Mouse (Mus musculus) forebrain, embryonic 16.5 days (tissue): ENCODE measurements at regions not wholly inside any gene's neighbourhood (a gene's known extent, or its start where the extent isn't known, plus 50 kb on each side); places are given as distances from the start of the nearest gene placed in this dataset.

Experiments
- ATAC-seq: fragments of 200-750 bp; cut with Nextera tagmentation; 2 replicates; pipeline ENCODE4 v1.8.0; 2017; ENCODE audit warnings: mild to moderate bottlenecking, moderate library complexity
- H3K27ac ChIP-seq: fragments of 300-500 bp; sonication (generic); 2 replicates; pipeline ENCODE4 v1.5.1; 2014; ENCODE audit warnings: low read length, control low read depth
- H3K27me3 ChIP-seq: fragments of 300-500 bp; sonication (generic); replicated peaks from 2 replicates; pipeline ENCODE4 v1.6.1; 2014; ENCODE audit warnings: low read length; ENCODE audit not compliant: control insufficient read depth, insufficient read depth
- H3K36me3 ChIP-seq: fragments of 300-500 bp; sonication (generic); 2 replicates; pipeline ENCODE4 v1.6.1; 2014; ENCODE audit not compliant: control insufficient read depth, insufficient read depth
- H3K4me1 ChIP-seq: fragments of 300-500 bp; sonication (generic); replicated peaks from 2 replicates; pipeline ENCODE4 v1.6.1; 2014; ENCODE audit warnings: low read length; ENCODE audit not compliant: control insufficient read depth, insufficient read depth
- H3K4me2 ChIP-seq: fragments of 300-500 bp; sonication (generic); 2 replicates; pipeline ENCODE4 v1.6.1; 2014; ENCODE audit warnings: mild to moderate bottlenecking, low read length, control low read depth
- H3K4me3 ChIP-seq: fragments of 300-500 bp; sonication (generic); replicated peaks from 2 replicates; pipeline ENCODE4 v1.5.1; 2014; ENCODE audit warnings: mild to moderate bottlenecking, low read length, control low read depth
- H3K9ac ChIP-seq: fragments of 300-500 bp; sonication (generic); replicated peaks from 2 replicates; pipeline ENCODE4 v1.6.1; 2014; ENCODE audit warnings: low read depth, low read length, control low read depth
- H3K9me3 ChIP-seq: fragments of 300-500 bp; sonication (generic); 2 replicates; pipeline ENCODE4 v1.6.1; 2016; ENCODE audit warnings: low read length; ENCODE audit not compliant: control insufficient read depth
- WGBS: fragments of 180-500 bp; shearing (Covaris S2); extraction: QIAGEN DNeasy Blood & Tissue Kit; methylation state at CpG from one replicate; pipeline ENCODE4 v1.1.7; 2014; 5-methylcytosine and 5-hydroxymethylcytosine counted together

- H3K27ac ChIP-seq = no peak overlapping the region
- H3K36me3 ChIP-seq = no peaks in the 10 kb centered on the region; the same call in 1 of the 2 replicates
- ATAC-seq = no peak
- H3K4me3 ChIP-seq = no peak overlapping the region
- peaks cover 5% of the 10 kb centered on the region; the same call in 1 of the 2 replicates for H3K9me3 ChIP-seq
- no peak overlapping the region for H3K4me2 ChIP-seq
- H3K4me1 ChIP-seq = peaks cover 2% of the 10 kb centered on the region
- no peak overlapping the region for H3K9ac ChIP-seq
- 87% methylated on average over 3 of the region's 3 CpGs for WGBS
- H3K27me3 ChIP-seq = no peaks in the 10 kb centered on the region
Measured at GRCm38 (mm10) chr4:142367774-142368173, 128.6 kb upstream of the Kazn start.

GRCm38 (mm10) chr4:142362071-142362470 is 122.9 kb upstream of the Kazn start:
- Histone ChIP-seq H3K27me3 (no peaks in the 10 kb centered on the region), H3K27ac (no peak overlapping the region), H3K4me2 (no peak overlapping the region), H3K9ac (no peak overlapping the region), H3K4me1 (peaks cover 6% of the 10 kb centered on the region; the same call in 1 of the 2 replicates), H3K36me3 (no peaks in the 10 kb centered on the region), H3K9me3 (peaks cover 2% of the 10 kb centered on the region; the same call in 1 of the 2 replicates), H3K4me3 (no peak overlapping the region)
- ATAC-seq = no peak
- 29% methylated on average over 5 of the region's 5 CpGs for WGBS

GRCm38 (mm10) chr4:142358866-142359265 is 119.7 kb upstream of the Kazn start:
- H3K4me2 ChIP-seq = no peak overlapping the region
- no peaks in the 10 kb centered on the region for H3K36me3 ChIP-seq
- H3K9ac ChIP-seq = no peak overlapping the region
- no peak overlapping the region for H3K4me3 ChIP-seq
- 62% methylated on average over 13 of the region's 13 CpGs for WGBS
- no peak for ATAC-seq
- H3K4me1 ChIP-seq = peaks cover 6% of the 10 kb centered on the region; the same call in 1 of the 2 replicates
- H3K9me3 ChIP-seq = peaks cover 2% of the 10 kb centered on the region; the same call in 1 of the 2 replicates
- H3K27ac ChIP-seq = no peak overlapping the region
- no peaks in the 10 kb centered on the region for H3K27me3 ChIP-seq

DNA sequence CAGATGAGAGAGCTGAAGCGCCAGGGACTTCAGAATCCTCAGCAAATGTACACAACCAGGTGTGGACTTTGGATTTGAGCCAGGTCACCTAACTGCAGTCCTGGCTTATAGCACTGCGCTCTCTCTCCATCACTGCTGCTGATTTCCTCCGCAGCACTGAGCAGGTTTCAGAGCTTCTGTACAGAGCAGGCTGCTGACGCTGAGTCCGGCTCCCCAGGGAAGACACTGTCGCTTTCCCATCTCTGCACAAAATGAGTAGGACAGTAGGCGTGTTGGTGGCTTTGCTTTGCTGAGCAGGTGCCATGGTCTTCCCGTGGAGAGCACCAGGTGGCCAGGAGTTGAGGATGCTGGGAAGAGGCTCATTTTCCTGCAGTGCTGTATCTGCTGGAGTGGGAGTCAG is 116.2 kb upstream of the Kazn start:
- ATAC-seq = no peak
- no peak overlapping the region for H3K27ac ChIP-seq
- H3K36me3 ChIP-seq = no peaks in the 10 kb centered on the region
- H3K27me3 ChIP-seq = no peaks in the 10 kb centered on the region
- H3K4me3 ChIP-seq = no peak overlapping the region
- H3K9me3 ChIP-seq = no peaks in the 10 kb centered on the region
- no peak overlapping the region for H3K4me2 ChIP-seq
- H3K9ac ChIP-seq = no peak overlapping the region
- 89% methylated on average over 8 of the region's 8 CpGs for WGBS
- no peaks in the 10 kb centered on the region; the same call in 1 of the 2 replicates for H3K4me1 ChIP-seq

DNA sequence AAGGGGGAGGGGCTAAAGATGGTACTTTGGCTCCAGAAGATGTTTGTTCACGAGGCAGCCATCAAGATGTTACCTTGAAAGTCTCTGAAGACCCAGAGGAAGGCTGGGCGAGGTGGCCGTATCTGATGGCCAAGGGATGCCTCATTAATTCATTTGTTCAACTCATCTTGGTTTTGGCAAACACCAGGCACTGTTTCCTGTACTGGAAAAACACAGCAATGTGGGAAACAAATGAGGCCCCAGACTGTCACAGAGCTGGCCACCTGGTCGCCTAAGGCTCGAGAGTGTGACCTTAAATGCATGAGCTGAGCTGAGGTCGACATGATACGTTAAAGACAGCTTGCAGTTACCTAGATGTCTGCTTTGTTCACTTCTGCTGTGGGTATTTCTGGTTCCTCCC is 114.3 kb upstream of the Kazn start:
- Histone ChIP-seq H3K9ac (no peak overlapping the region), H3K4me1 (no peaks in the 10 kb centered on the region; the same call in 1 of the 2 replicates), H3K4me3 (no peak overlapping the region), H3K36me3 (no peaks in the 10 kb centered on the region), H3K27ac (no peak overlapping the region), H3K4me2 (no peak overlapping the region), H3K27me3 (no peaks in the 10 kb centered on the region), H3K9me3 (no peaks in the 10 kb centered on the region)
- ATAC-seq = no peak
- WGBS = 85% methylated on average over 7 of the region's 7 CpGs

- ATAC-seq = no peak
- Histone ChIP-seq H3K9me3 (no peaks in the 10 kb centered on the region), H3K4me3 (no peak overlapping the region), H3K9ac (no peak overlapping the region), H3K27me3 (no peaks in the 10 kb centered on the region), H3K27ac (no peak overlapping the region), H3K4me2 (no peak overlapping the region), H3K4me1 (no peaks in the 10 kb centered on the region; the same call in 1 of the 2 replicates), H3K36me3 (no peaks in the 10 kb centered on the region)
- 84% methylated on average over 3 of the region's 3 CpGs for WGBS
Measured at GRCm38 (mm10) chr4:142351831-142352230, 112.6 kb upstream of the Kazn start.

- no peak overlapping the region for H3K4me2 ChIP-seq
- no peaks in the 10 kb centered on the region; the same call in 1 of the 2 replicates for H3K4me1 ChIP-seq
- no peaks in the 10 kb centered on the region for H3K9me3 ChIP-seq
- H3K4me3 ChIP-seq = no peak overlapping the region
- H3K9ac ChIP-seq = no peak overlapping the region
- ATAC-seq = no peak
- WGBS = 95% methylated on average over 8 of the region's 8 CpGs
- no peaks in the 10 kb centered on the region for H3K36me3 ChIP-seq
- no peak overlapping the region for H3K27ac ChIP-seq
- no peaks in the 10 kb centered on the region for H3K27me3 ChIP-seq
Measured at GRCm38 (mm10) chr4:142350986-142351385, 111.8 kb upstream of the Kazn start.

GRCm38 (mm10) chr4:142348910-142349309 is 109.7 kb upstream of the Kazn start:
- H3K4me3 ChIP-seq = no peak overlapping the region
- H3K27ac ChIP-seq = no peak overlapping the region
- whole genome bisulfite sequencing = 49% methylated on average over 6 of the region's 6 CpGs
- no peaks in the 10 kb centered on the region for H3K27me3 ChIP-seq
- no peak overlapping the region for H3K9ac ChIP-seq
- no peak for ATAC-seq
- H3K4me2 ChIP-seq = no peak overlapping the region
- H3K36me3 ChIP-seq = no peaks in the 10 kb centered on the region
- no peaks in the 10 kb centered on the region for H3K9me3 ChIP-seq
- H3K4me1 ChIP-seq = no peaks in the 10 kb centered on the region; the same call in 1 of the 2 replicates

DNA sequence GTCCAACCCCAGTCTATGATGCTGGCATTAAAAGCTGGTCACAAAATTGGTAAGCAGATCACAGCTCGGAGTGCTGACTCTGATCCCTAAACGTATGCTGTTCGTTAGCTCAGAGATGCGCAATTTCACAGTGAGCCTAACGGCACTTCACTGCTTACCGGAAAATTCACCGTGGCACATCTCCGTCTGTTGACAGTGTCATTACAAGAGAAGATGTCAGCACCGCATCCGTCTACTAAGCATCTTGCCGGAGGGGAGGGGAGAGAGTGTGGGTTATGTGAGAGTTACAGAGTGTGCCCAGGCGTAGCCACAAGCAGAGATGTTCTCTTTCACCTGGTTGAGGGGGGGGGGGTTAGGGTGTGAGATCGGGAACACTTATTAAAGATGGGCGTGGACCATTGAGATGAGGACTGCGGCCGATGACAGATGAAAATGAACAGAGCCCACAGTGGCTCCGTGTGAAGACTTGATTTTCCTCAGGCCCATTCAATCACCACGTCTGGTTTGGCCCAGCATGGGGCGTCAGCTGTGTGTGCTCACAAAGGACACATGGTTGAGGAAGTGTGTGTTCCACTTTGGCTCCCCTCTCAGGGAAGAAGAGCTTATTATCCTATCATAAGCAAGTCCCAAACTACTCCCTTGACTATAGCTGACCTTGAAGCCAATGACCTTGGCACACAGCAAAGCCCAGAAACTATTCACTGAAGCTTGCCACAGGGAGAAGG is 103.4 kb upstream of the Kazn start:
- no peak for ATAC-seq
- Histone ChIP-seq H3K36me3 (no peaks in the 10 kb centered on the region), H3K9me3 (no peaks in the 10 kb centered on the region), H3K9ac (no peak overlapping the region), H3K4me1 (peaks cover 34% of the 10 kb centered on the region), H3K4me2 (no peak overlapping the region), H3K27ac (no peak overlapping the region), H3K27me3 (no peaks in the 10 kb centered on the region), H3K4me3 (no peak overlapping the region)
- 53% methylated on average over 19 of the region's 19 CpGs for WGBS
